Mouse (Mus musculus) CH12.LX (cell line): ENCODE results near the gene Nxn.

Experiments used
- BHLHE40 ChIP-seq: IDR thresholded peaks from 2 replicates; pipeline ENCODE4 v1.6.1; 2011; ENCODE audit warnings: mild to moderate bottlenecking, low read depth, low read length, improper control_type of control experiment
- POLR2A ChIP-seq: IDR thresholded peaks from 2 replicates; pipeline ENCODE4 v1.6.1; 2011; ENCODE audit warnings: low read depth, mild to moderate bottlenecking, improper control_type of control experiment, low read length
- TBP ChIP-seq: conservative IDR thresholded peaks from 2 replicates; pipeline ENCODE4 v1.6.1; 2011; ENCODE audit warnings: low read depth, low read length, improper control_type of control experiment
- USF1 ChIP-seq: IDR thresholded peaks from 2 replicates; pipeline ENCODE4 v1.6.1; 2014; ENCODE audit warnings: low read depth, mild to moderate bottlenecking, inconsistent platforms, low read length, improper control_type of control experiment
- ZNF384 ChIP-seq: IDR thresholded peaks from 2 replicates; pipeline ENCODE4 v1.6.1; 2012; ENCODE audit warnings: low read depth, low read length, improper control_type of control experiment, inconsistent platforms

DNA sequence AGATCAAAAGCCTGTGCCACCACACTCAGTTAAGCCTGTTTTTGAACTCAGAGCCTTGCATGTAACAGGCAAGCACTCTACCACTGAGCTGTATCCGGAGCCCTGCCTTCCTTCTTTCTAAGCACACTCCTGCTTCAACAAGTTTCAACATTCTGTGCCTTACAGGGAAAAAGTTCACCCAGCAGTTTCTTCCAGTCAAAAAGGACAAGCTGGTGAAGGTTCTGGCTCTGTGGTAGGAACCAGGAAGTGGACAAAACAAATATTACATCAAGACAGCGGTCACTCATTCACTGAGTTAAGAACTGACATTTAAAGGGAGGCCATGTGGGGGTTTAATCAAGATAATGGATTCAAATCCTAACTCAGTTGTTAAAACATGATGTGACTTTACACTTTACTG is 183.9 kb downstream of the Nxn start:
- TF ChIP-seq POLR2A (no peak), USF1 (no peak), TBP (no peak), BHLHE40 (no peak), ZNF384 (no peak)
